In the genomic region with DNA sequence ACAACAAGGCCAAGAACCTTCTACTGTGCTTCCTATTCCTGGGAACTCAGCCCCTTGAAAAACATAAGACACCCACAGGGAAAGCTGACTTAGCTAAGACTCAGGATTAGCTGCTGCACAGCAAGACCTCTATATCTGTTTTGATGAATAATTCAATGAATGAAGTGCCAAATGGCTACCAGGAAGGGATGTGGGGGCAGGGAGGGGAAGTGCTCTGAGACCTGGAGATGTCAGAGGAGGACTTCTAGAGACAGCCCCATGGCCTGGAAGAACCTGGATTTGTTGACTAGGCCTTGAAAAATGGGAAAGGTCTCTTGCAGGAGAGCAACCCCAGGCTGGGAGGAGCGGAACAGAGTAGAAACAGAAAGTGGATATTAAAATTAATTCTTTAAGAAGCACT, we compare ENCODE assay signal across 19 mouse cellular contexts.
DNase-seq lines count a peak whose midpoint lies in the region; ATAC-seq lines count a peak whose summit lies in the region.
"Had no signal": no experiment of that assay in that cellular context is flagged by ENCODE, and none has a peak within 500 bp of the region (broad histone marks: within the 10 kb centered on the region; RNA-seq: fewer than 3 reads in every experiment).

No protein-coding gene starts in this region.

- peak; percentile 49; the same call in 1 of the 2 replicates for ATAC-seq in hindbrain, embryonic 13.5 days (ENCODE audit: low FRiP score)
- peak; percentile 79 for ATAC-seq in midbrain, embryonic 13.5 days
- ATAC-seq in monocyte, adult 5-6 weeks (replicated peaks; ENCODE audit: insufficient number of reproducible peaks, low FRiP score, low TSS enrichment, poor library complexity, severe bottlenecking) = no peak
- ATAC-seq: CD4-positive, CD25-positive, alpha-beta regulatory T cell, adult 4 months; liver, postnatal 0 days had no signal

- no peak overlapping the region for H3K4me2 ChIP-seq in hindbrain, embryonic 13.5 days
- H3K4me2 ChIP-seq in midbrain, embryonic 13.5 days (replicated peaks) = no peak overlapping the region

- H3K27ac ChIP-seq in hindbrain, embryonic 13.5 days = no peak overlapping the region
- H3K27ac ChIP-seq in hindbrain, embryonic 10.5 days = no peak overlapping the region
- peak overlapping the region; percentile 64; the same call in 1 of the 2 replicates for H3K27ac ChIP-seq in midbrain, embryonic 13.5 days
- H3K27ac ChIP-seq: heart, adult 2 months had no signal

- no peaks in the 10 kb centered on the region for H3K36me3 ChIP-seq in hindbrain, embryonic 13.5 days
- H3K36me3 ChIP-seq in hindbrain, embryonic 10.5 days = no peaks in the 10 kb centered on the region
- H3K36me3 ChIP-seq in midbrain, embryonic 13.5 days = no peaks in the 10 kb centered on the region
- H3K36me3 ChIP-seq: G1E had no signal

- no peak overlapping the region for H3K4me3 ChIP-seq in hindbrain, embryonic 13.5 days
- no peak overlapping the region for H3K4me3 ChIP-seq in hindbrain, embryonic 10.5 days
- no peak overlapping the region for H3K4me3 ChIP-seq in midbrain, embryonic 13.5 days (replicated peaks)
- H3K4me3 ChIP-seq: heart, adult 2 months had no signal

- DNase-seq in cerebellum, postnatal 10 days = peak; percentile 26 to 52
- DNase-seq in cerebellum, adult 9-10 months = no peak
- no peak for DNase-seq in hindbrain, embryonic 10.5 days (ENCODE audit: low spot score)
- DNase-seq in T-cell, adult 2 months (ENCODE audit: low spot score) = no peak
- DNase-seq in adrenal gland, postnatal 25 days = no peak
- DNase-seq: adrenal gland, adult 2 months; cerebellum, adult 11-12 months; heart, adult 2 months; kidney, adult 2 months; kidney, postnatal 25 days; layer of hippocampus, adult 9-11 months; liver; liver, postnatal 0 days; thymus, postnatal 14 days had no signal

- H3K27me3 ChIP-seq in hindbrain, embryonic 13.5 days = no peaks in the 10 kb centered on the region
- no peaks in the 10 kb centered on the region for H3K27me3 ChIP-seq in hindbrain, embryonic 10.5 days (ENCODE audit: insufficient read depth, poor library complexity, severe bottlenecking)
- H3K27me3 ChIP-seq in midbrain, embryonic 13.5 days = no peaks in the 10 kb centered on the region

- peaks cover 14% of the 10 kb centered on the region for H3K4me1 ChIP-seq in hindbrain, embryonic 13.5 days (replicated peaks)
- H3K4me1 ChIP-seq in hindbrain, embryonic 10.5 days (replicated peaks) = peaks cover 12% of the 10 kb centered on the region
- peaks cover 16% of the 10 kb centered on the region for H3K4me1 ChIP-seq in midbrain, embryonic 13.5 days (replicated peaks)

- no peak overlapping the region for H3K9ac ChIP-seq in hindbrain, embryonic 13.5 days
- H3K9ac ChIP-seq in midbrain, embryonic 13.5 days (replicated peaks) = no peak overlapping the region
- H3K9ac ChIP-seq: liver, postnatal 0 days had no signal

- 79% methylated on average over 1 of the region's 1 CpGs for WGBS in hindbrain, embryonic 13.5 days
- WGBS in hindbrain, embryonic 10.5 days = 81% methylated on average over 1 of the region's 1 CpGs
- WGBS in midbrain, embryonic 13.5 days = 54% methylated on average over 1 of the region's 1 CpGs

- peaks cover 2% of the 10 kb centered on the region; the same call in 1 of the 2 replicates for H3K9me3 ChIP-seq in hindbrain, embryonic 13.5 days
- no peaks in the 10 kb centered on the region for H3K9me3 ChIP-seq in hindbrain, embryonic 10.5 days
- no peaks in the 10 kb centered on the region for H3K9me3 ChIP-seq in midbrain, embryonic 13.5 days

Comparison
In these comparisons a context has a peak if more than half of its experiments do, and no peak if none do; other contexts are left out.
1. DNase-seq: peak in cerebellum, postnatal 10 days (2 of 2); none in cerebellum, adult 9-10 months (single experiment), hindbrain, embryonic 10.5 days (single experiment), T-cell, adult 2 months (single experiment) and adrenal gland, postnatal 25 days (single experiment).